Mouse (Mus musculus) small intestine, adult 2 months (tissue): Measurements from ENCODE around the gene Rtkn2. TPM values are rescaled to one million over a fixed set of nuclear protein-coding genes. Genes with fewer than 3 reads are reported as not detected.

ENCODE experiments used
- H3K27ac ChIP-seq: fragments of 200-500 bp; 2 replicates; pipeline ENCODE4 v1.5.1; 2012; ENCODE audit warnings: low read depth, low read length, control low read depth, inconsistent platforms; ENCODE audit not compliant: insufficient read depth
- H3K27me3 ChIP-seq: fragments of 200-500 bp; 2 replicates; pipeline ENCODE4 v1.6.1; 2012; ENCODE audit warnings: mild to moderate bottlenecking, moderate library complexity, low read length, inconsistent platforms; ENCODE audit not compliant: control insufficient read depth, insufficient read depth
- H3K36me3 ChIP-seq: fragments of 200-500 bp; 2 replicates; pipeline ENCODE4 v1.6.1; 2012; ENCODE audit warnings: mild to moderate bottlenecking, low read length, control low read depth, inconsistent platforms; ENCODE audit not compliant: control insufficient read depth, insufficient read depth
- H3K4me1 ChIP-seq: fragments of 200-500 bp; 2 replicates; pipeline ENCODE4 v1.6.1; 2012; ENCODE audit warnings: low read length, inconsistent platforms, mixed read lengths; ENCODE audit not compliant: control insufficient read depth, insufficient read depth, insufficient read length
- H3K4me3 ChIP-seq: fragments of 200-500 bp; 2 replicates; pipeline ENCODE4 v1.5.1; 2012; ENCODE audit warnings: low read depth, mild to moderate bottlenecking, control low read depth, inconsistent platforms, low read length, moderate library complexity
- CTCF ChIP-seq: fragments of 200-500 bp; IDR thresholded peaks from 2 replicates; pipeline ENCODE4 v1.5.1; 2012; ENCODE audit warnings: low read depth, mild to moderate bottlenecking, control low read depth, inconsistent platforms, low read length, moderate library complexity, mixed read lengths; ENCODE audit not compliant: insufficient replicate concordance, insufficient read length; ENCODE audit errors: extremely low read depth
- POLR2A ChIP-seq: fragments of 200-500 bp; IDR thresholded peaks from 2 replicates; pipeline ENCODE4 v1.6.1; 2012; ENCODE audit warnings: low read depth, mild to moderate bottlenecking, control low read depth, inconsistent platforms, low read length, moderate library complexity
- WGBS: fragments of 180-500 bp; shearing (Covaris S2); methylation state at CpG from one replicate; pipeline ENCODE4 v1.1.7; 2018; 5-methylcytosine and 5-hydroxymethylcytosine counted together
- polyA plus RNA-seq: library from polyadenylated mRNA; depleted of rRNA; stranded (reverse); fragments of >200 nt; gene quantifications from 2 replicates; pipeline ENCODE4 v1.2.3, GENCODE M21; 2012

Rtkn2 gene
- polyA plus RNA-seq, 1 experiment = 0.06 TPM

- no peak for TF ChIP-seq CTCF
- no peaks in the 10 kb centered on the region for H3K36me3 ChIP-seq
- 79% methylated on average over 14 of the region's 14 CpGs for WGBS
Observed at GRCm38 (mm10) chr10:68039641-68040205, 60.4 kb downstream of the Rtkn2 start.

GRCm38 (mm10) chr10:68040394-68040793 is 61.0 kb downstream of the Rtkn2 start:
- Histone ChIP-seq H3K4me1 (no peaks in the 10 kb centered on the region), H3K36me3 (no peaks in the 10 kb centered on the region), H3K4me3 (no peak overlapping the region), H3K27ac (no peak overlapping the region), H3K27me3 (no peaks in the 10 kb centered on the region)
- WGBS = 72% methylated on average over 6 of the region's 6 CpGs
- TF ChIP-seq POLR2A (no peak), CTCF (no peak)

More at GRCm38 (mm10) chr10:68039641-68040205, 60.4 kb downstream of the Rtkn2 start:
- Histone ChIP-seq H3K4me1 (no peaks in the 10 kb centered on the region), H3K27ac (no peak overlapping the region), H3K27me3 (no peaks in the 10 kb centered on the region), H3K4me3 (no peak overlapping the region)

GRCm38 (mm10) chr10:68043973-68044372 is 64.6 kb downstream of the Rtkn2 start:
- WGBS = 70% methylated on average over 6 of the region's 6 CpGs
- no peak overlapping the region for H3K27ac ChIP-seq
- TF ChIP-seq CTCF = no peak
- no peak for TF ChIP-seq POLR2A
- no peaks in the 10 kb centered on the region for H3K36me3 ChIP-seq
- no peaks in the 10 kb centered on the region for H3K4me1 ChIP-seq
- H3K27me3 ChIP-seq = no peaks in the 10 kb centered on the region
- no peak overlapping the region for H3K4me3 ChIP-seq

- no peak overlapping the region for H3K27ac ChIP-seq
- 96% methylated on average over 8 of the region's 8 CpGs for WGBS
- H3K27me3 ChIP-seq = no peaks in the 10 kb centered on the region
- no peaks in the 10 kb centered on the region for H3K4me1 ChIP-seq
- H3K4me3 ChIP-seq = no peak overlapping the region
- TF ChIP-seq CTCF = no peak
- no peak for TF ChIP-seq POLR2A
- no peaks in the 10 kb centered on the region for H3K36me3 ChIP-seq
Observed at GRCm38 (mm10) chr10:68044864-68045263, 65.5 kb downstream of the Rtkn2 start.

- Histone ChIP-seq H3K4me3 (no peak overlapping the region), H3K36me3 (no peaks in the 10 kb centered on the region), H3K27ac (no peak overlapping the region), H3K27me3 (no peaks in the 10 kb centered on the region), H3K4me1 (no peaks in the 10 kb centered on the region)
- no peak for TF ChIP-seq POLR2A
- no peak for TF ChIP-seq CTCF
- 67% methylated on average over 8 of the region's 8 CpGs for WGBS
Observed at GRCm38 (mm10) chr10:68048641-68049305, 69.4 kb downstream of the Rtkn2 start.

- TF ChIP-seq POLR2A (no peak), CTCF (no peak)
- no peak overlapping the region for H3K4me3 ChIP-seq
- H3K27me3 ChIP-seq = no peaks in the 10 kb centered on the region
- H3K27ac ChIP-seq = no peak overlapping the region
- H3K4me1 ChIP-seq = no peaks in the 10 kb centered on the region
- no peaks in the 10 kb centered on the region for H3K36me3 ChIP-seq
- 88% methylated on average over 13 of the region's 13 CpGs for WGBS
Observed at GRCm38 (mm10) chr10:68050882-68051281, 71.5 kb downstream of the Rtkn2 start.

- Histone ChIP-seq H3K27ac (no peak overlapping the region), H3K4me3 (no peak overlapping the region), H3K36me3 (no peaks in the 10 kb centered on the region), H3K27me3 (no peaks in the 10 kb centered on the region), H3K4me1 (no peaks in the 10 kb centered on the region)
- 91% methylated on average over 14 of the region's 14 CpGs for WGBS
- TF ChIP-seq CTCF (no peak), POLR2A (no peak)
Observed at GRCm38 (mm10) chr10:68051316-68051933, 72.1 kb downstream of the Rtkn2 start.

- no peak overlapping the region for H3K4me3 ChIP-seq
- no peak overlapping the region for H3K27ac ChIP-seq
- no peaks in the 10 kb centered on the region for H3K27me3 ChIP-seq
- 90% methylated on average over 8 of the region's 8 CpGs for WGBS
- no peaks in the 10 kb centered on the region for H3K36me3 ChIP-seq
- TF ChIP-seq POLR2A (no peak), CTCF (no peak)
- H3K4me1 ChIP-seq = no peaks in the 10 kb centered on the region
Observed at GRCm38 (mm10) chr10:68052307-68052706, 72.9 kb downstream of the Rtkn2 start.
